ENCODE assay signal across 22 mouse cellular contexts in the genomic region with DNA sequence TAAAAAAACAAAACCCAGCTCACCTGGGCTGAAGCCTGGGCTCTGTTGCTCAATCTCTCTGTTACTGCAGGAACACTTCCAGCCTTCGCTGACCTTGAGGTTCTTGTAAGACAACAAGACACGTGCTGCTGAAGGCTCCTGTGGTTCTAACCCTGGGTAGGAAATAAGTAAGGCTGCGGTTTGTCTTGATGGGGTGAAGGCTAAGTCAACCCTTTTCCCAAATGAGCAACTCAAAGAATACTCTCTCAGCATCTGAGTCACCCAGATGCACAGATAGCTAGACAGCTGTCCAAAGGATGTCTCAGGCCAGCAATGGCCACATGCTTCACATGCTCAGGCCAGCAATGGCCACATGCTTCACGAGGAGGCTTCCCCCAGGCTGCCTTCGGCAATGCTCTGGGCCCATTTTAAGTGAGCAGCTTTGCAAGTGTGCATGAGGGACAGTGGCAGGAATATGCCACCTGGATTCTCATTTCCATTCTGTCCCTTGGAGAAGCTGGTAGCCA.
"Had no signal": no experiment of that assay in that cellular context is flagged by ENCODE, and none has a peak within 500 bp of the region (broad histone marks: within the 10 kb centered on the region; RNA-seq: fewer than 3 reads in every experiment).

No protein-coding gene starts in this region.

- H3K4me2 ChIP-seq: heart, embryonic 12.5 days; hindbrain, embryonic 13.5 days; hindbrain, embryonic 15.5 days; kidney, embryonic 15.5 days; limb, embryonic 13.5 days; limb, embryonic 15.5 days; liver, embryonic 12.5 days had no signal

- H3K36me3 ChIP-seq: heart, embryonic 10.5 days; heart, embryonic 12.5 days; hindbrain, embryonic 13.5 days; hindbrain, embryonic 15.5 days; kidney, embryonic 15.5 days; limb, embryonic 13.5 days; limb, embryonic 15.5 days; liver, embryonic 12.5 days had no signal

- DNase-seq: gastrocnemius, adult 2 months; gastrocnemius, postnatal 10 days; gastrocnemius, postnatal 36 days; heart, adult 18-20 months; heart, postnatal 10 days; heart, postnatal 36 days; kidney, adult 11 months; kidney, adult 2 months; kidney, adult 9 months; kidney, postnatal 14 days; kidney, postnatal 36 days; layer of hippocampus, adult 9-11 months; layer of hippocampus, postnatal 36 days; left cerebral cortex, postnatal 4 days had no signal

- H3K4me3 ChIP-seq: gastrocnemius, adult 2 months; heart, embryonic 10.5 days; heart, embryonic 12.5 days; hindbrain, embryonic 13.5 days; hindbrain, embryonic 15.5 days; kidney, embryonic 15.5 days; limb, embryonic 13.5 days; limb, embryonic 15.5 days; liver, embryonic 12.5 days had no signal

- H3K27me3 ChIP-seq: heart, embryonic 12.5 days; hindbrain, embryonic 13.5 days; hindbrain, embryonic 15.5 days; kidney, embryonic 15.5 days; limb, embryonic 13.5 days; limb, embryonic 15.5 days; liver, embryonic 12.5 days had no signal
